Mouse (Mus musculus) lung, embryonic 16.5 days (tissue): Measurements from ENCODE around the gene Cdk11b. TPM values are rescaled to one million over a fixed set of nuclear protein-coding genes. Genes with fewer than 3 reads are reported as not detected.
"Not testable (repeated sequence)": the region's sequence is repeated elsewhere in the genome, so short reads cannot be mapped to it uniquely, and the experiment has no call there.

Experiments used
- ATAC-seq: fragments of 200-750 bp; cut with Nextera tagmentation; 2 replicates; pipeline ENCODE4 v1.8.0; 2017; ENCODE audit warnings: low read depth, mild to moderate bottlenecking, moderate library complexity
- H3K27ac ChIP-seq: fragments of 300-500 bp; sonication (generic); 2 replicates; pipeline ENCODE4 v1.5.1; 2014; ENCODE audit warnings: mild to moderate bottlenecking, control low read depth, low read length
- H3K27me3 ChIP-seq: fragments of 300-500 bp; sonication (generic); 2 replicates; pipeline ENCODE4 v1.6.1; 2014; ENCODE audit warnings: low read depth, low read length, mixed read lengths; ENCODE audit not compliant: control insufficient read depth, insufficient read depth
- H3K36me3 ChIP-seq: fragments of 300-500 bp; sonication (generic); 2 replicates; pipeline ENCODE4 v1.6.1; 2014; ENCODE audit warnings: low read length; ENCODE audit not compliant: control insufficient read depth, insufficient read depth
- H3K4me1 ChIP-seq: fragments of 300-500 bp; sonication (generic); replicated peaks from 2 replicates; pipeline ENCODE4 v1.6.1; 2014; ENCODE audit warnings: low read length, mixed read lengths; ENCODE audit not compliant: control insufficient read depth, insufficient read depth
- H3K4me2 ChIP-seq: fragments of 300-500 bp; sonication (generic); 2 replicates; pipeline ENCODE4 v1.6.1; 2014; ENCODE audit warnings: low read depth, low read length, control low read depth
- H3K4me3 ChIP-seq: fragments of 300-500 bp; sonication (generic); 2 replicates; pipeline ENCODE4 v1.5.1; 2014; ENCODE audit warnings: mild to moderate bottlenecking, low read length, control low read depth
- H3K9ac ChIP-seq: fragments of 300-500 bp; sonication (generic); 2 replicates; pipeline ENCODE4 v1.6.1; 2014; ENCODE audit warnings: low read length, control low read depth
- H3K9me3 ChIP-seq: fragments of 300-500 bp; sonication (generic); 2 replicates; pipeline ENCODE4 v1.6.1; 2016; ENCODE audit warnings: low read length; ENCODE audit not compliant: control insufficient read depth
- WGBS: fragments of 180-500 bp; shearing (Covaris S2); extraction: QIAGEN DNeasy Blood & Tissue Kit; methylation state at CpG from one replicate; pipeline ENCODE4 v1.1.7; 2014; 5-methylcytosine and 5-hydroxymethylcytosine counted together
- polyA plus RNA-seq: library from polyadenylated mRNA; unstranded; fragments of >200 nt; fragmentation: Nextera tagmentation; extraction: Ambion mirVana; gene quantifications from 2 replicates; pipeline ENCODE4 v1.2.1, GENCODE M21; 2015

Cdk11b gene
- polyA plus RNA-seq, 1 experiment from 2014 or later: 54.6 TPM

DNA sequence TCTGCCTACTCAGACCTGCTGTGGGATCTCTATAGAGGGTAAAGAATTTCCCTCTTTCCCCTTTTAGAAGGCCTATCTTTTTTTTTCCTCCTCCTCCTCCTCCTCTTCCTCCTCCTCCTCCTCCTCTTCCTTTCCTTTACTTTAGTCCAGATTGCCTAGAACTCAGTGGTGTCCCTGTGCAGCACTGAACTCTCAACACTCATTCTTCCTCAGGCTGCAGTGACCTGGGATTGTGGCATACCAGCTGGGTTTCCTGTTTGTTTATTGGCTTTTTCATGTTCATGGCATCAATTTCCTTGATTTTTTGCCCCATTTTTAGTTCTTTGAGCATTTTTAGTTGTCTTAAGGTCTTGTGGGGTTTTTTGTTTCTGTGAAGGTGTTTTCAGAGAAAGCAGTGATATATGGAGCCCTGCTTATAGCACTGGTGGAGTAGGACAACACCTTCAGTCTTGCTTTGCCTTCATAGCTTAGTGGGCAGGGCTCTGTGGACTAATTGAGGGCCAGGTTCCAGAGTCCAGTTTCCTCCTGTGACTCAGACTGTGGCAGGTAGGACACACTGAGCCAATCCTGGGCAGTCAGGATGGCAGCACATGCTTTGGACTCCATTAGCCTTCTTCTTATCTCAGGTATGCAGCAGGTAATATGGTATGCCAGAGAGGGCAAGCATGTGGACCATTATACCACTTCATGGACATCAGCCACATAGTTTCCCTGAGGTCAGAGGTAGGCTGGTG is 11.3 kb downstream of the Cdk11b start:
- Histone ChIP-seq H3K4me2 (no peak overlapping the region), H3K9ac (no peak overlapping the region)
- no peak for ATAC-seq

DNA sequence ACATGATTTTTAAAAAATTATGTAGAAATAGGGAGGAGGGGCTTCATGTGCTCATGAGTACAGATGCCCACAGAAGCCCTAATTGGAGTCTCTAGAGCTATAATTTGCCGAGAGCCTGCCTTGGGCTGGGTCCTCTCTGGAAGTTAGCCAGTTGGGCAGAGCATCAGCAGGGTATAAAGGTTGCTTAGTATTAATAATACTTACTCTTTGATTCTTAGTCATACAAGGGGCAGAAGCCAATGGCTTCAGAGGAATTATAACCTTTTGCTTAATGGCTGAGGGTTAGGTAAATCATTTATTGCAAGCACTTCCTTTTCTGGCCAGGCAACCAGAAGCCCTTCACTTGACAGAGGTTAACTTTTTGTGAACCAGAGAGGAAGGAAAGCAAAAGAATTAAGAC is 18.9 kb downstream of the Cdk11b start:
- Histone ChIP-seq H3K4me2 (no peak overlapping the region), H3K27me3 (no peaks in the 10 kb centered on the region), H3K9ac (no peak overlapping the region), H3K9me3 (no peaks in the 10 kb centered on the region), H3K27ac (no peak overlapping the region), H3K4me3 (no peak overlapping the region), H3K36me3 (peaks cover 53% of the 10 kb centered on the region), H3K4me1 (no peaks in the 10 kb centered on the region)
- WGBS: 92% methylated on average over 1 of the region's 1 CpGs
- ATAC-seq: no peak

More for the DNA sequence above, 11.3 kb downstream of the Cdk11b start:
- H3K4me1 ChIP-seq: no peaks in the 10 kb centered on the region
- H3K4me3 ChIP-seq: no peak overlapping the region
- H3K36me3 ChIP-seq: peaks cover 65% of the 10 kb centered on the region
- H3K9me3 ChIP-seq: no peaks in the 10 kb centered on the region
- H3K27me3 ChIP-seq: no peaks in the 10 kb centered on the region
- no peak overlapping the region for H3K27ac ChIP-seq

DNA sequence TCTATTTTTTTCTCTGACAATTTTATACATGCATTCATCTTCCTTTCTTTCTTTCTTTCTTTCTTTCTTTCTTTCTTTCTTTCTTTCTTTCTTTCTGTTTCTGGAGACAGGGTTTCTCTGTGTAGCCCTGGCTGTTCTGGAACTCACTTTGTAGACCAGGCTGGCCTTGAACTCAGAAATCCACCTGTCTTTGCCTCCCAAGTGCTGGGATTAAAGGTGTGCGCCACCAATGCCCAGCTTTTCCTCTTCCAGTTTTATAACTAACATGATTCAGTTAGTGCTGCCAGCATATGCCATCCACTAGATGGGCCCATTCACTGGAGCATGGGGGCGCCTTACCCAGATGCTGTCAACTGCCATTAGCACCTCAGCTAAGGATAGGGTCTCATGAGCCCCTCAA is 20.7 kb downstream of the Cdk11b start, which contains the start of gene Gm10563:
Gene Gm10563, minus strand, starts transcription at position 101 of the 400 bp plus-strand sequence.
- H3K9ac ChIP-seq, H3K4me1 ChIP-seq, H3K27ac ChIP-seq, ATAC-seq, H3K27me3 ChIP-seq, H3K4me2 ChIP-seq, H3K9me3 ChIP-seq, H3K4me3 ChIP-seq: not testable (repeated sequence)
- peaks cover 59% of the 10 kb centered on the region for H3K36me3 ChIP-seq
- 95% methylated on average over 2 of the region's 2 CpGs for WGBS

DNA sequence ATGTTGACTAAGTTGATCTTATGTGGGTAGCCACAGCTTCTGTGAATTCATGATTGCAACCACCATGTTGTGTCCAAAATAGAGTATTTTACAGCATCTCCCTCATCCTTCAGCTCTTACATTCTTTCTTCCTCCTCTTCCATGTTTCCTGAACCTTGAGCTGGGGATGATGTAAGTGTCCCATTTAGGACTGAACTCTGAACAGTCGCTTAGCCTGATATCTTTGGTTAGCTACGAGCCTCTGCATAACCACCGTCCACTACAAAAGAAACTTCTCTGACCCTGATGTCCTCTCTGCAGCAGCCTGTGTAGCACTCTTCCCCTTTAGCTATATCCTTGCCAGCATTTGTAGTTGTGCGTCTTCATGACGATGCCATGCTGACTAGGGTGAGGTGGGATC is 21.1 kb downstream of the Cdk11b start:
- H3K4me1 ChIP-seq: no peaks in the 10 kb centered on the region; the same call in 1 of the 2 replicates
- H3K27me3 ChIP-seq: no peaks in the 10 kb centered on the region
- no peak overlapping the region for H3K4me2 ChIP-seq
- WGBS: 93% methylated on average over 5 of the region's 5 CpGs
- no peak overlapping the region for H3K27ac ChIP-seq
- no peaks in the 10 kb centered on the region for H3K9me3 ChIP-seq
- H3K36me3 ChIP-seq: peaks cover 61% of the 10 kb centered on the region
- no peak overlapping the region for H3K4me3 ChIP-seq
- ATAC-seq: no peak
- no peak overlapping the region for H3K9ac ChIP-seq

DNA sequence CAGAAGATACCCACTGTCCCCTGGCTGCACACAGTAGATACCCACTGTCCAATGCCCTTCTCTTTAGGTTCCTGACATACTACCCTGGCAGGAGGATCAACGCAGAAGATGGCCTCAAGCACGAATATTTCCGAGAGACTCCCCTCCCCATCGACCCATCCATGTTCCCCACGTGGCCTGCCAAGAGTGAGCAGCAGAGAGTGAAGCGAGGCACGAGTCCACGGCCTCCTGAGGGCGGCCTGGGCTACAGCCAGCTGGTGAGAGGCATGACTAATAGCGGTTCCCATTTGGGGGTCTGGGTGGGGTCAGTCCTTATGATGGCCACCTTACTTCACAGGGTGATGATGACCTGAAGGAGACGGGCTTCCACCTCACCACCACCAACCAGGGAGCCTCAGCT is 24.7 kb downstream of the Cdk11b start:
- Histone ChIP-seq H3K4me1 (peaks cover 30% of the 10 kb centered on the region), H3K27ac (no peak overlapping the region), H3K4me2 (no peak overlapping the region), H3K9ac (no peak overlapping the region), H3K36me3 (peaks cover 40% of the 10 kb centered on the region), H3K27me3 (peaks cover 10% of the 10 kb centered on the region; the same call in 1 of the 2 replicates), H3K4me3 (no peak overlapping the region), H3K9me3 (no peaks in the 10 kb centered on the region)
- WGBS: 83% methylated on average over 11 of the region's 11 CpGs
- no peak for ATAC-seq

DNA sequence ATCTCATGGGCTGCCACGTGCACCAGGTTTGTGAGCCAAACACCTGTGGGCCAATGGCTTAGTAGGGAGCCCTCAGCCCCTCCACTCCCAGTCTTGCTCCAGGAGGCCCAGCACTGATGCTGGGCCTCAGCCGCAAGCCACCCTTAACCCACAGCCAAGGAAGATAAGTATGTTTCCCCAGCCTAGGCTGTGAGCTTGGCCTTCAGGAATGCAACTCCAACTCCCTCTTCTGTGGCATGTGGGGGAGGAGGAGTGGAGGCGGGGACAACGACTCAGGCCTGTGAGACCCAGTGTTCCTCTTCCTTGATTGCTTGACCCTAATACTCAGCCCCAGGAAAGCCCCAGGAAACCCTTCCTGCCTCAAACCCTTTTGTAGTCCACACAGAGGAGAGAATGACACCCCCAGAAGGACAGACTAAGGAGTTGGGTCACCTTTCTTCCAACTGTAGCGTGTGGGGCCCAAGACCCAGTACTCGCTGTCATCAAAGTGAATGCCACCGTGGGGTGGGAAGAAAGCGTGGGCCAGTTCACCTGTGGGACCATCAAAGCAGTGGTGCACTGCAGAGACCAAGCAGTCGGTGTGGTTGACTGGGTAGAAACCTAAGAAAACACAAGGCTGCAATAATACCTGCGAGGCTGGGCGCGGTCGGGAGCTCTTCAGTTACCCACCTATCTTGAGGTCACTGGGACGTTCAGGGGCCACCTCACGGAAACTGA is 27.1 kb downstream of the Cdk11b start:
- H3K4me3 ChIP-seq: 0 out of 2 replicates have a peak overlapping the region, but pooled peaks have one; percentile 3
- H3K27ac ChIP-seq: peak overlapping the region; percentile 73
- H3K27me3 ChIP-seq: peaks cover 11% of the 10 kb centered on the region
- H3K9me3 ChIP-seq: no peaks in the 10 kb centered on the region
- peak overlapping the region; percentile 76 for H3K4me2 ChIP-seq
- ATAC-seq: peak; percentile 66
- 49% methylated on average over 15 of the region's 15 CpGs for WGBS
- peaks cover 41% of the 10 kb centered on the region for H3K4me1 ChIP-seq
- peak overlapping the region; percentile 21 for H3K9ac ChIP-seq
- H3K36me3 ChIP-seq: peaks cover 39% of the 10 kb centered on the region

DNA sequence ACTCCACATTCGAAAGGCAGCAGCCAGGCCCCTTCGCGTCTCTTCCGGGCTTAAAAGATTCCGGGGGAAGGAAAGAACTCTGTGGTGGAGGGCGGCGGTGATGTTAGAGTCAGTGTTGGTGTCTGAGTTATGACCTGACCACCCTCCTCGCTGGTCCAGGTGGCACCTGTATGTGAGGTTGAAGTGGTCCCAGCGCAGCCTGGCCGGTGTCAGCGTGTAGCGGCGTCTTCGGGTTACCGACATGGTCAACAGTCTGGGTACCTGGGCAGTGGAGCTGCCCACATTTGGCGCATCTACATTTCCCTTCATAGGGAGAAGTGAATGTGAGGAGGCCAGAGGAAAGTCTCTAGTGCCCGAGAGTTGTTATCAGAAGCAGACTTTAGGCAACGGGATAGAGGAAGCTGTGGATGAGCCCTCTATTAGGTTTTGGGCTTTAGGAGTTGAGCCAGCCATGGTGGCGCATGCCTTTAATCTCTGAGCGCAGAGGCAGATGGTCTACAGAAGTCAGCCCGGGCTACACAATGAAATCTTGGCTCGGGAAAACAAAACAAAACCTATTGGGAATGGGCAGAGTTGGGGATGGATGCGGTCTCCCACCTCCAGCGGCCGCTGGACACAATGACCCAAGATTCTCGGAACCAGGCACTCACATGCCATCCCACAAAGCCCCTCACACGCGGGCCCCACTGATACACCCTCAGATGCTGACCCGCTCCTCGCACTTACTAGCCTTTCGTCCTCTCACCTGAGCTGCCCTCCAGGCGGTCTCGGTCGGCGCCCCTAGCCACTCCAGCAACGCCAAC is 27.8 kb downstream of the Cdk11b start:
- Histone ChIP-seq H3K36me3 (peaks cover 38% of the 10 kb centered on the region), H3K9me3 (no peaks in the 10 kb centered on the region), H3K27me3 (peaks cover 11% of the 10 kb centered on the region), H3K4me1 (peaks cover 41% of the 10 kb centered on the region), H3K4me2 (peak overlapping the region; percentile 76), H3K9ac (peak overlapping the region; percentile 69), H3K27ac (peak overlapping the region; percentile 38), H3K4me3 (peak overlapping the region; percentile 54)
- ATAC-seq: no peak
- WGBS: 20% methylated on average over 36 of the region's 36 CpGs

DNA sequence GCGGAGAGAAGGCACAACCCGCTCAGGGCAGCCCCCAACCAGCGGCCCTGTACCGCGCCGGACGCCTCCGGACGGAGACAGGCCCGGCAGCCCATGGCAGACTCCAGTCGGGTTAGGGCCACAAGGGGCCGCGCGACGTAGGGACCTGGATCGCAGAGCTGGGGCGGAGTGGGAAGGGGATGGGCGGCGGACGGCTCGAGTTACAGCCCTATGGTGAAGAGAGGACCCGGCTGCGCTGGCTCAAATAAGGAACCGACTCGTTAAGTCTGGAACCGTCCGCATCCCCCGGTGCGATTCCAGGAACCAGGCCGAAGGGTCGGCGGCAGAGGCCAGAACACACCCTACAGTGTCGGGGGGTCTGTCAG is 28.4 kb downstream of the Cdk11b start, which contains the start of gene Mmp23:
Gene Mmp23, minus strand, starts transcription at position 299 of the 365 bp plus-strand sequence.
- Histone ChIP-seq H3K27me3 (peaks cover 11% of the 10 kb centered on the region), H3K36me3 (peaks cover 32% of the 10 kb centered on the region), H3K4me2 (peak within 1 kb of the TSS; percentile 76), H3K4me3 (peak within 1 kb of the TSS; percentile 54), H3K27ac (peak within 1 kb of the TSS; percentile 38), H3K4me1 (peaks cover 41% of the 10 kb centered on the region), H3K9ac (peak within 1 kb of the TSS; percentile 69), H3K9me3 (no peaks in the 10 kb centered on the region)
- peak; percentile 72 for ATAC-seq
- WGBS: under 1% methylated on average over 33 of the region's 33 CpGs
